Mouse (Mus musculus): ENCODE measurements around the gene Msl1. TPM values are rescaled to one million over a fixed set of nuclear protein-coding genes. Genes with fewer than 3 reads are reported as not detected.

Msl1 gene
- polyA plus RNA-seq, 1 experiment, result 35.6 TPM

- Histone ChIP-seq H3K79me2 (ENCODE audit: control insufficient read depth, insufficient read depth) (peaks cover 8% of the 10 kb centered on the region), H3K4me3 (no peak overlapping the region), H3ac (ENCODE audit: control insufficient read depth, insufficient read length) (no peak overlapping the region), H3K36me3 (ENCODE audit: control insufficient read depth, insufficient read depth) (no peaks in the 10 kb centered on the region), H3K27me3 (ENCODE audit: control insufficient read depth, insufficient read depth, insufficient read length) (no peaks in the 10 kb centered on the region), H3K4me2 (ENCODE audit: low read depth) (no peak overlapping the region)
- TF ChIP-seq USF1 (IDR thresholded peaks at IDR 0.05; ENCODE audit: low read depth) (no peak), MYOD1 (IDR thresholded peaks at IDR 0.05; ENCODE audit: control insufficient read depth in 1 of 3, insufficient read length in 2 of 3, low read depth in 2 of 3) (peak in 2 of 3 experiments; percentile 36 to 59), MYOG (IDR thresholded peaks at IDR 0.05; ENCODE audit: control insufficient read depth in 1 of 3, insufficient read depth in 1 of 3, insufficient read length in 2 of 3, low read depth in 2 of 3) (peak in 1 of 3 experiments; percentile 23), MAX (IDR thresholded peaks at IDR 0.05; ENCODE audit: low read depth) (no peak), E2F4 (IDR thresholded peaks at IDR 0.05; ENCODE audit: insufficient read depth) (no peak), CEBPB (IDR thresholded peaks at IDR 0.05; ENCODE audit: insufficient read depth, poor library complexity, severe bottlenecking) (no peak)
Measured at GRCm38 (mm10) chr11:98777888-98778287, 17.4 kb upstream of the Msl1 start.

- TF ChIP-seq USF1 (IDR thresholded peaks at IDR 0.05; ENCODE audit: low read depth), result no peak
- no peak for TF ChIP-seq E2F4 (IDR thresholded peaks at IDR 0.05; ENCODE audit: insufficient read depth)
- no peak for TF ChIP-seq CEBPB (IDR thresholded peaks at IDR 0.05; ENCODE audit: insufficient read depth, poor library complexity, severe bottlenecking)
- peak; percentile 52 to 88 (median 88) for TF ChIP-seq MYOD1 (IDR thresholded peaks at IDR 0.05; ENCODE audit: control insufficient read depth in 1 of 3, insufficient read length in 2 of 3, low read depth in 2 of 3)
- TF ChIP-seq MYOG (IDR thresholded peaks at IDR 0.05; ENCODE audit: control insufficient read depth in 1 of 3, insufficient read depth in 1 of 3, insufficient read length in 2 of 3, low read depth in 2 of 3), result peak in 2 of 3 experiments; percentile 52 to 71
- no peak for TF ChIP-seq POLR2A (IDR thresholded peaks at IDR 0.05; ENCODE audit: insufficient read length, low read depth)
- TF ChIP-seq TCF12 (IDR thresholded peaks at IDR 0.05; ENCODE audit: insufficient read depth, poor library complexity, severe bottlenecking), result no peak
- TF ChIP-seq SRF (IDR thresholded peaks at IDR 0.05; ENCODE audit: control insufficient read depth, insufficient read length, low read depth), result no peak
- no peak for TF ChIP-seq REST (IDR thresholded peaks at IDR 0.05; ENCODE audit: insufficient read depth, insufficient read length)
- TF ChIP-seq POLR2AphosphoS2 (IDR thresholded peaks at IDR 0.05; ENCODE audit: insufficient read length, low read depth), result no peak
- TF ChIP-seq MAX (IDR thresholded peaks at IDR 0.05; ENCODE audit: low read depth), result no peak
- no peak for TF ChIP-seq TCF3 (IDR thresholded peaks at IDR 0.05; ENCODE audit: insufficient read length, low read depth)
- Histone ChIP-seq H3K4me3 (no peak overlapping the region), H3K36me3 (ENCODE audit: control insufficient read depth, insufficient read depth) (no peaks in the 10 kb centered on the region), H3K79me2 (ENCODE audit: control insufficient read depth, insufficient read depth) (no peaks in the 10 kb centered on the region), H3K27me3 (ENCODE audit: control insufficient read depth, insufficient read depth, insufficient read length) (no peaks in the 10 kb centered on the region), H3ac (ENCODE audit: control insufficient read depth, insufficient read length) (no peak overlapping the region), H3K4me2 (ENCODE audit: low read depth) (peak overlapping the region; percentile 99)
Measured at GRCm38 (mm10) chr11:98781851-98782512, 13.3 kb upstream of the Msl1 start.

GRCm38 (mm10) chr11:98782651-98783235 lies 12.6 kb upstream of the Msl1 start:
- Histone ChIP-seq H3K4me2 (ENCODE audit: low read depth) (peak overlapping the region; percentile 99), H3K79me2 (ENCODE audit: control insufficient read depth, insufficient read depth) (no peaks in the 10 kb centered on the region), H3ac (ENCODE audit: control insufficient read depth, insufficient read length) (no peak overlapping the region), H3K36me3 (ENCODE audit: control insufficient read depth, insufficient read depth) (no peaks in the 10 kb centered on the region), H3K27me3 (ENCODE audit: control insufficient read depth, insufficient read depth, insufficient read length) (no peaks in the 10 kb centered on the region), H3K4me3 (peak overlapping the region; percentile 22)
- no peak for TF ChIP-seq MYOD1 (IDR thresholded peaks at IDR 0.05; ENCODE audit: control insufficient read depth in 1 of 3, insufficient read length in 2 of 3, low read depth in 2 of 3)
- TF ChIP-seq CEBPB (IDR thresholded peaks at IDR 0.05; ENCODE audit: insufficient read depth, poor library complexity, severe bottlenecking), result no peak
- TF ChIP-seq USF1 (IDR thresholded peaks at IDR 0.05; ENCODE audit: low read depth), result no peak
- no peak for TF ChIP-seq TCF3 (IDR thresholded peaks at IDR 0.05; ENCODE audit: insufficient read length, low read depth)
- no peak for TF ChIP-seq MAX (IDR thresholded peaks at IDR 0.05; ENCODE audit: low read depth)
- TF ChIP-seq POLR2A (IDR thresholded peaks at IDR 0.05; ENCODE audit: insufficient read length, low read depth), result no peak
- TF ChIP-seq POLR2AphosphoS2 (IDR thresholded peaks at IDR 0.05; ENCODE audit: insufficient read length, low read depth), result no peak
- no peak for TF ChIP-seq REST (IDR thresholded peaks at IDR 0.05; ENCODE audit: insufficient read depth, insufficient read length)
- TF ChIP-seq SRF (IDR thresholded peaks at IDR 0.05; ENCODE audit: control insufficient read depth, insufficient read length, low read depth), result no peak
- no peak for TF ChIP-seq MYOG (IDR thresholded peaks at IDR 0.05; ENCODE audit: control insufficient read depth in 1 of 3, insufficient read depth in 1 of 3, insufficient read length in 2 of 3, low read depth in 2 of 3)
- TF ChIP-seq TCF12 (IDR thresholded peaks at IDR 0.05; ENCODE audit: insufficient read depth, poor library complexity, severe bottlenecking), result no peak

- Histone ChIP-seq H3K4me3 (peak overlapping the region; percentile 22), H3K27me3 (ENCODE audit: control insufficient read depth, insufficient read depth, insufficient read length) (no peaks in the 10 kb centered on the region), H3K4me2 (ENCODE audit: low read depth) (peak overlapping the region; percentile 99), H3K79me2 (ENCODE audit: control insufficient read depth, insufficient read depth) (no peaks in the 10 kb centered on the region), H3K36me3 (ENCODE audit: control insufficient read depth, insufficient read depth) (no peaks in the 10 kb centered on the region), H3ac (ENCODE audit: control insufficient read depth, insufficient read length) (no peak overlapping the region)
- TF ChIP-seq TCF3 (IDR thresholded peaks at IDR 0.05; ENCODE audit: insufficient read length, low read depth) (peak; percentile 26), MYOG (IDR thresholded peaks at IDR 0.05; ENCODE audit: control insufficient read depth in 1 of 3, insufficient read depth in 1 of 3, insufficient read length in 2 of 3, low read depth in 2 of 3) (peak; percentile 62 to 94 (median 89)), TCF12 (IDR thresholded peaks at IDR 0.05; ENCODE audit: insufficient read depth, poor library complexity, severe bottlenecking) (peak; percentile 21), MYOD1 (IDR thresholded peaks at IDR 0.05; ENCODE audit: control insufficient read depth in 1 of 3, insufficient read length in 2 of 3, low read depth in 2 of 3) (peak in 2 of 3 experiments; percentile 71 to 90), POLR2AphosphoS2 (IDR thresholded peaks at IDR 0.05; ENCODE audit: insufficient read length, low read depth) (peak; percentile 70), SRF (IDR thresholded peaks at IDR 0.05; ENCODE audit: control insufficient read depth, insufficient read length, low read depth) (no peak), POLR2A (IDR thresholded peaks at IDR 0.05; ENCODE audit: insufficient read length, low read depth) (peak; percentile 59), E2F4 (IDR thresholded peaks at IDR 0.05; ENCODE audit: insufficient read depth) (no peak), CEBPB (IDR thresholded peaks at IDR 0.05; ENCODE audit: insufficient read depth, poor library complexity, severe bottlenecking) (peak; percentile 61; the same call in 1 of the 2 replicates), USF1 (IDR thresholded peaks at IDR 0.05; ENCODE audit: low read depth) (peak; percentile 64)
Measured at GRCm38 (mm10) chr11:98783236-98783696, 12.1 kb upstream of the Msl1 start.
